Mouse (Mus musculus): ENCODE measurements around the gene Llgl2. TPM values are rescaled to one million over a fixed set of nuclear protein-coding genes. Genes with fewer than 3 reads are reported as not detected.

Llgl2 gene
- 3.8 and 6.2 TPM in 2 replicates for total RNA-seq (2017)

DNA sequence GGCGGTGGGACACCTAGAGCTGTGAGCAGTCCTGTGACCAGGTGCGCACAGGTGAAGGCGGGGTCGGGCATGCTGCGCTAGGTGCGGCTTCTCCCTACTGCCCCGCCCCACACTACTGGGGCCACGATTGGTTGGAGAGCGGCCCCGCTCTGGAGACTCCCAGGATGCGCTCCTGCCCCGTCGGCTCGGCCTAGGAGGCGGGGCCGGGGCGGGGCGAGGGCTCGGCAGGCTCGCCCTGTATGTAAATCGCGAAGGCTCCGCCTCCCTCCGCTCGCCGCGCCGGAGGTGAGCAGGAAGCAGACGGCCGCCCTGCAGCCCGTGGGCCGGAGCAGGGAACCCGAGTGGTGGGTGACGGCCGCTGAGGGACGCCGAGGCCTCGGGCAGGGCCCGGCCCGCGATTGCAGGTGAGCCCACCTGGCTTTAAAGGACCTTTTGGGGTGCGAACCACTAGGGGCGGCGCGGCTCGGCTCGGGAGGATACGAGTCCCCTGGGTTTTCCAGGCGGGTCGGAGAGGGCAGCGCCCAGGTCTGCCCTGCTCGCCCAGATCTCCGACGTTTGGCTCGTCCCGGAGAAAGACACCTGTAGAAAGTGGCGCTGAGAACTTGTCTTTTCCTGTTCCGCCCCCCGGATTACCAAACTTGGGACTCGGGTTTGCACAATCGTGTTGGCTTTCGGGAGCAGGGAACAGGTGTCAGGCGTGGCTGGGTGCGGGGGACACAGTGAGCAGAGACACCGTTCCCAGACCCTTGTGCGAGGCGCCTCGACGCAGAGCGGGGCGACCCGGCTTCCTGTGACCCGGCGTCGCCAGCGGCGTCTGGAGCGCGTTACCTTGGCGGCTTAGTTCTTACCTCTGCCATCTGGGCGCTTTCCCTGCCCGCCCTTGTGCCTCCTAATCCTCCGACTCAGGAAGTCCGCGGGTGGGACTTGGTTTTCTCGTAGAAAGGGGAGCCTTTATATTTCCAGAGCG lies at the start of gene Llgl2:
Gene Llgl2, plus strand, starts transcription at position 276 of the 967 bp plus-strand sequence.
- ATAC-seq (replicated peaks; ENCODE audit: low read depth, poor library complexity, severe bottlenecking), result peak; percentile 91

DNA sequence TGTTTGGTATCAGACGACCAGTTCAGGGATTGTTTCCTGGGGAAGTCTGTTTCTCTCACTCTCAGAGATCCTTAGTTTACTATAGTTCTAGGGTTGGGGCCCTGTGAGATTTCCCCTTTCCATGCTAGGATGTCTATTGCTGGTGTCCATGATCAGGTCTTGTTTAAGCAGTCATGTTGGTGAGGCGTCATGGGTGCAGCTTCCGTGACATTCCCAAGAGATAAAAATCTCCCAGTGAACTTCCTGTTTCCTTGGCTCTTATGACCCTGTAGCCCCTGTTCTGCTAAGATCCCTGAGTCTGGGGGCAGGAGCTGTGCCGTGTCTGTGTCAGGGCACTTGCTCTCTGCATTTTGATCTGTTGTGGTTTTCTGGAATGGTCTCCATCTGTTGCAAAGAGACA lies 49.2 kb upstream of the Llgl2 start:
- no peak for ATAC-seq (replicated peaks; ENCODE audit: low read depth, poor library complexity, severe bottlenecking)

DNA sequence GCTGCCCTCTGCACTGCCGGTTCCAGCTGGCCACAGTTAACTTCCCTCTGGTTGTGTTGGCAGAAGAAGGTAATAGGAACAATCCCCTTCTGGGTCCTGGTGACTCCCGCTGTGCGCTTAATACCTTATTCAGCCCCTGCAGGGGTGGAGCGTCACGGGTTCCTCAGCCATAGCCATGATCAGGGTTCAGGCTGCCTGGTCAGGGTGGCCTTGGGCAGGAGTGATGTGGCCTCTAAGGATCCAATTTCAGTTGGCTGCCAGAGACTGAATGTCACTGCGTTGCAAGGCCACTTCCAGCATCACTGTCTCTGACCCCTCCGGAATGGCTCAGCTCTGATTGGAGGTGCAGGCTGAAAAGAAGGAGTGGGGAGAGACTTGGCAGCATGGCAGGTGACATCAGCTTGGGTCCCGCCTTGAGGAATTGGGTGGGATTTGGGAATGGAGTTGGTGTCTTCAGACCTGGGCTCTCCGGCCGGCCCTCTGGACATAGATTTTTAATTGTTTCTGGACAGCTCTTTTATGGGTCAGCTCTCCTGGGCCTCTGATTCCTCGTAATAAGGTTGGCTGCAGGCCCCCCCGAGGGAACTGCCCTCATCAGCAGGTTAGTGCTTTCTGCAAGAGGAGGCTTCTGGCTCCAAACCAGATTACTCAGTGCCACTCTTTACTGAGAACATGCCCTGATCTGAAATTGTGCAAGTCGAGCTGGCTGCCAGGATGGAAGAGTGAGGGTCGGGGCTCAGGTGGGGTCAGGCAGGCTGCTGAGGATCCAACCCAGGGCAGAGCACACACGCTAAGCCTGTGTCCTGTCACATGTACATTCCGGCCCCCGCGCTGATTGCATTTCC lies 47.8 kb upstream of the Llgl2 start:
- ATAC-seq (replicated peaks; ENCODE audit: low read depth, poor library complexity, severe bottlenecking), result no peak

DNA sequence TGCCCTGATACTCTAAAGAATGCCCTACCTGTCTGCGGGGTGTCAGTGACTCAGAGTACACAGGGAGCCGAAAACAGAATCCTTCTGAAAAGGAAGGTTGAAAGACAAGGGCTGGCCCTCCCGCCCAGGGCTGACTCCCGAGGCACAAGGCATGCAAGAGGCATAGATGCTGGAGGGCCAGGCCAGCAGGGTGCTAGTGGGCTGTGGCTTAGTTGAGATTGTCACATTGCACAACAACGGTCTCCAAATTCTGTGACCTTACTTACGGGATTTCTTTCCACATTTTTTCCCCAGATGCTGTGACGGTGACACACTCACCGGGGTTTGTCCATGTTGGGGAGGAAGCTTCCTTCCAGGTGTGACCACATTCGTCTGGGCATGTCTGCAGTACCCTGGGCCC lies 46.9 kb upstream of the Llgl2 start:
- no peak for ATAC-seq (replicated peaks; ENCODE audit: low read depth, poor library complexity, severe bottlenecking)

DNA sequence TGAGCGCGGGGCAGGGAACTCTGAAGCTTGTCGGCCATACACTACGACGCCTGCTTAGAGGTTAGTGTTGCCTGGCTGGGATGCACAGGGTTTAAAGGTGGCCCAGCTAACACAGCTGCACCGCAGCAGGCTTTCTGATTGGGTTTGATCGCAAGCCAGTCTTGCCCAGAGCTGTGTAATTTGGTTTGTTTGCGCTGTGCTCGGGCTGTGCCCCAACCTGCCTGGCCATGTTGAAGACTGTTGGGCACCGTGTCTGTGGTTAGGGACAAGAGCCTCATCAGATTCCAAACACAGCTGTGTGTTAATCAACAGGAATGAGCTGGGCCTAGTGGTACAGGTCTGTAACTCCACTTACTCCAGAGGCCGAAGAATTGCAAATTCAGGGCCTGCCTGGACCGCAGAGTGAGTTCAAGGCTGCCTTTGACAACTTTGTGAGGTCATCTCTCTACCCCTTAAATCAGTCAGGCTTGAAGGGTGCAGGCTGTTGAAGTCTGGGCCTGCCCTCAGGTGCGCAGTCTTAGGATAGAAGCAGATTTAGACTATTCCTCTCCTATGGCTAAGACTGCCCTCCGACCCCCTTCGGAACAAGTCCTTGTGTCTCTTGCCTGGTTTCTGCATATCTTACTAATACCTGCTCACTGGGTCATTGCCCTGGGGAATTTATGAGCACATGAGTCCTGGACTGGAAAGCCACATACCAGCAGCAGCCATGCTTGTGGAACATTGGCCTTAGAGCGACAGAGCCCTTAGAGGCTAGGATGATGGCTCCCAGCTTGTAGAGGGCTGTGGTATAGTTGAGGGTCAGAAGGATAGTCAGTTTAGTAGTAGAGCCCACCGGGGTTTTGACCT lies 46.1 kb upstream of the Llgl2 start:
- no peak for ATAC-seq (replicated peaks; ENCODE audit: low read depth, poor library complexity, severe bottlenecking)

DNA sequence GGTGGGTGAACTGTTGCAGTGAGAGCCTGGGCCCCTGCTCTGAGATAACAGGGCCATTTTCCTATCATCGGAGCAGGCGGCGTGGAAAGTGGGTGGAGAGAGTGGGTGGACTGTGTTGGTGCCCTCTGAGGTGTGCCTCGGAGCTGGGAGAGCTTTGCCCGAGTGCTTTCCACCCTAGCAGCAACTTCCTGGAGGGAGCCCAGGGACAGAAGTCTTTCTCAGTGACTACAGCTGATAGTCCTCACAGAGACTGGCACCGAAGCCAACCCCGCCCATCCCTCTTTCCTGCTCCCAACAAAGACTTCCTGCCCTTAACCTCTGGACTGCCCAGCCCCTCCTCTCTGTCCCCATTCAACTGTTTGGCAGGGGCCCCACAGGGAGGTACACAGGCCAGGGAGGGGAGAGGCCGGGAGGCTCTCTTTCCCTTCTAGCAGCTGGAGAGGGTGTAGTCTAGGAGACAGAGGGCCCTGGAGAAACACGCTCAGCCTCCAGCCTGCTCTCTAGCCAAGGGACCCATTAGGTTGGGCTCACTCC lies 44.7 kb upstream of the Llgl2 start:
- ATAC-seq (replicated peaks; ENCODE audit: low read depth, poor library complexity, severe bottlenecking), result peak; percentile 84

DNA sequence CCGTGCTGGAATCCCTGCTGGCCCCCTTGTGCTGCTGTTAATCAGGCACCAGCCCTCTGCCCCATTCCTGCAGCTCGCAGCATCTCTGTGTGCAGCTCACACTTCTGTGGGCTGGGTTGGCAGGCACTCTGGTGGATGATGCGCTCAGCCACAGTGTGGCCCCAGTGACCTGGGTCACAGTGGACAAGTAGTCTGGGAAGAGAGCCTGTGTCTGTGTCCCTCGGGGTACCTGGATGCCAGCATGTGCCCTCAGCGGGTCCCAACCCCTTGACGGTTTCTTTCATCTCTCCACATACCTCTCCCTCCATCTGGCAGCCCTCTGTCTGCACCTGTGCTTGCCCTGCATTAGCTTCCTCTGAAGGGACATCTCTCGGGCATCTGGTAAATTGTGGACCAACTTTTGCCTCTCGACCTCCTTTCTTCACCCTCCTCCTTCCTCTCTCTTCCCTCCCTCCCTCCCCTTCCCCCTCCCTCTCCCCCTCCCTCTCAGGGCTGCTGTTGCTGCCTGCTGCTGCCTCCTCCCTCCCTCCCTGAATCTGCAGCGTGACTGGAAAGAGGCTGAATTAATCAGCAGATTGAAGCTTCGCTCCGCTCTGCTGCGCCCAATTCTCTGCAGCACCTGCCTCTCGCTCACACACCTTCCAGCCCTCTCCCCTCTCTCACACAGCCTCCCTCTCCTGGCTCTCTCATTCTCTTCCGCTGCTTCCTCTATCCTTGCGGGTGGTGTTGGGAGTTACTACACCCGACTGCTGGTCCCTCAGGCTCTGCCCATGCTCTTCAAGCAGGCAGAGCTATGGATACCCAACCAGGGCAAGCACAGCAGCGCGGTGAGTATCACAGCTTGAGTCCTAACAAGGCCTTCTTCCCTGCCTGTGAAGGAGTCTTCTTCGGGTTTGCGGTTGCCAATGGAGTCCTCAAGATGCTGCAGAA lies 43.4 kb upstream of the Llgl2 start:
- ATAC-seq (replicated peaks; ENCODE audit: low read depth, poor library complexity, severe bottlenecking), result no peak

DNA sequence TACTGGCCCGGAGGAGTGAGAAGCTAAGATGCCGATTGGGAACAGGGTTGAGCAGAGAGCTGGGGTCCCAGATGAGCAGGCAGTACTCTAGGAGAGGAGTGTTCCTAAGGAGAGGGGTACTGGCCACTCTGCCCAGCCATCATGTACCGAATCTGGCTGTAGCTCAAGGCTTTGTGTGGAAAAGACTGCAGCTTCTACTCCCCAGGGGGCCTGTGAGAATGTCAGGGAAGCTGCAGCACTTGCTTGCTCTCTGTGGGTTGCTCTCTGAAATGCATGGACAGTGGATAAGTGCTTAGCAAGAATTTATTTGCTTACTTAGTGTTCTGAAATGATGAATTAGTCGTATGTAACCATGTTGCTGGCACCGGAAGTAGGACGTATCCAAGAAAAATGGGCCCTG lies 37.4 kb upstream of the Llgl2 start:
- no peak for ATAC-seq (replicated peaks; ENCODE audit: low read depth, poor library complexity, severe bottlenecking)

DNA sequence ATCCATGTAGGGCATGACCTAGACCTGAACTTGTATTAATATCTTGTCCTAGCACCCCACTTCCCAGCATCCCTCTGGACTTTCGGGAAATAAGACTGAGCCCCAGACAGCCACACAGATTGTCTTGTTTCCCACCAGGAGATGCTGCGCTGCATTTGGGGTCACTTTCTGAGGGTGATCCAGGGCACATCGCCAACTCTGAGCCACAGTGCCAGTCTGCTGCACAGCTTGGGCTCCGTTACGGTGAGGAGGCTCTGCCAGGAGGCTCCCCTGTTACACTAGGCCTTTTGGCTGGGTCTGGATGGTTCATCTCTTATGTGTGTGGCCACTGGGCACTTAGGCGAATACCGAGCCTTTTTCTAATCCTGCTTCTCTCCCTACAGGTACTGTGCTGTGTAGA lies 34.1 kb upstream of the Llgl2 start:
- no peak for ATAC-seq (replicated peaks; ENCODE audit: low read depth, poor library complexity, severe bottlenecking)

DNA sequence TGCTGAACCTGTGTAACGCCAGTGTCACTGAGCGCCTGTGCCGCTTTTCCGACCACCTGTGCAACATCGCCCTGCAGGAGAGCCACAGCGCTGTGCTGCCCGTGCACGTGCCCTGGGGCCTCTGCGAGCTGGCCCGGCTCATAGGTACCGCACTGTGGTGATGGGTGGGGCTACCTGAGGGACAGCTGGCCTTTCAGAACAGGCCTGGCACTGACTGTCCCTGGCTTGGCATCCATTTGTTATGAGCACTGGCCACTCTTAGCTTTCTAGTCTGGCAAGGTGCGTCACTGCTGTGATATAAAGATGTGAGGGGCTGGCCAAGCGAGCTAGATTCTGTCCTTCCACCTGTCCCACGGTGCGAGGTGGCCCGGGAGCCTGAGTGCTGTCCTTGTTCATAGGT lies 31.9 kb upstream of the Llgl2 start:
- ATAC-seq (replicated peaks; ENCODE audit: low read depth, poor library complexity, severe bottlenecking), result no peak

DNA sequence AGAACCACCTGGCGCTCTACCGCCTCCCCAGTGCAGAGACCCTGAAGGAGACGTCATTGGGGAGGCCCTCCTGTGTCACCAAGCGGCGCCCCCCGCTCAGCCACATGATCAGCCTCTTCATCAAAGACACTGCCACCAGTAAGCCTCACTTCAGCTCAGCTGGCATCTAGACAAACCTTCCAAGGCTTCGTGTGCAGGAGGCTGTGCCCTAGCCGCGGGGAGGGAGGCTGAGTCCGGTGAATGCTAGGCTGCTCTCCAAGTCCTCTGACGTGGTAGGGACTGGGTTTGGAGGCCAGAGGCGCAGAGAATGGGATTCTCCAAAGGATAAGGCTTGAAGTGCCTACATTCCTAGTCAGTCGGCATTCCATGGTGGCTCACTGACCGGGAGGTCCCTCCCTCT lies 31.5 kb upstream of the Llgl2 start:
- no peak for ATAC-seq (replicated peaks; ENCODE audit: low read depth, poor library complexity, severe bottlenecking)

DNA sequence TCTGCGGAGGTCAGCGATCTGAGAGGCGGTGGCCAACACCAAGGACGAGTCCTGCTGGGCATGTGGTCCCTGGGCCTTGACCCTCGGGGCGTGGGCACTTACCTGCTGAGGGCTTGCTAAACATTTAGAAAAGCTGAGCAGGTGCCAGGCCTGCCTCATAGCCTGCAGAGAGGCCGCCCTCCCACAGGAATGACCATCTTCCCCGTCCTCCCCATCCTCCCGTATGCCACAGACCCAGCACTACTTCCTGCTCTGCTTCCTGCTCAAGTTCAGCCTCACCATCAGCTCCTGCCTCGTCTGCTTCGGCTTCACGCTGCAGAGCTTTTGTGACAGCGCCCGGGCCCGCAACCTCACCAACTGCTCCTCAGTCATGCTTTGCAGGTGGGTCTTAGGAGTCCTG lies 27.0 kb upstream of the Llgl2 start:
- no peak for ATAC-seq (replicated peaks; ENCODE audit: low read depth, poor library complexity, severe bottlenecking)

DNA sequence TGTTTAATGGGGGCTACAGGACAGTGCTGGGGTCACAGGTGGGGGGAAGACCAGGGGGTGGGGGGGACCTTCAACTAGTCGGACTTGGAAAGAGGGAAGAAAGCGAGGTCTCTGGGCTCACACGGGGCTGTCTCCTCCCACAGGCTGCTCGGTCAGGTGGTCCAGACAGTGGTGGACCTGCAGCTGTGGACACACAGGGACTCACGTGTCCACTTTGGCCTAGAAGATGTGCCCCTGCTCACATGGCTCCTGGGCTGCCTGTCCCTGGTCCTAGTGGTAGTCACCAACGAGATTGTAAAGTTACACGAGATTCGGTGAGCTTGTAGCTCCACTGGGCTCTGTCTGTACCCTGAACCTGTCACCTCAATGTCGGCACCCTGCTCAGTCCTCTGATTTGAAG lies 26.2 kb upstream of the Llgl2 start:
- no peak for ATAC-seq (replicated peaks; ENCODE audit: low read depth, poor library complexity, severe bottlenecking)

DNA sequence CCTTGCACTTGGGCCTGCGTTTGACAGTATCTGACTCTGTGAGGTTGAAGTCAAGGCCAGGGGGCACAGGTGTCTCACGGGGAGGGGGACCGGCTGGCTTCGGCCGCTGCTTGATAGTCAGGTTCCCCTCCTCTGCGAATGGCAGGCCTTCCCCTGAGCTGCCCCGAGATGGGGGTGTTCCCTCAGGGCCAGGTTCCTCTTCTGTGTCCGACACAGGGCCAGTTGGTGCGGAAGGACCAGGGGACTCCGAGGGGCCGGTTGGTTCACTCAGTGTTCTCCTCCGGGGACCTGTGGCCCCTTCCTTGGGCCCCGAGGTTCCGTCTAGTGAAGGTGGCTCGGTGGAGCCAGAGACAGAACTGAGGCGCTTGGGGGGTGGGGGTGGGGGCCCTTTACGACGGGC lies 22.9 kb upstream of the Llgl2 start:
- no peak for ATAC-seq (replicated peaks; ENCODE audit: low read depth, poor library complexity, severe bottlenecking)

DNA sequence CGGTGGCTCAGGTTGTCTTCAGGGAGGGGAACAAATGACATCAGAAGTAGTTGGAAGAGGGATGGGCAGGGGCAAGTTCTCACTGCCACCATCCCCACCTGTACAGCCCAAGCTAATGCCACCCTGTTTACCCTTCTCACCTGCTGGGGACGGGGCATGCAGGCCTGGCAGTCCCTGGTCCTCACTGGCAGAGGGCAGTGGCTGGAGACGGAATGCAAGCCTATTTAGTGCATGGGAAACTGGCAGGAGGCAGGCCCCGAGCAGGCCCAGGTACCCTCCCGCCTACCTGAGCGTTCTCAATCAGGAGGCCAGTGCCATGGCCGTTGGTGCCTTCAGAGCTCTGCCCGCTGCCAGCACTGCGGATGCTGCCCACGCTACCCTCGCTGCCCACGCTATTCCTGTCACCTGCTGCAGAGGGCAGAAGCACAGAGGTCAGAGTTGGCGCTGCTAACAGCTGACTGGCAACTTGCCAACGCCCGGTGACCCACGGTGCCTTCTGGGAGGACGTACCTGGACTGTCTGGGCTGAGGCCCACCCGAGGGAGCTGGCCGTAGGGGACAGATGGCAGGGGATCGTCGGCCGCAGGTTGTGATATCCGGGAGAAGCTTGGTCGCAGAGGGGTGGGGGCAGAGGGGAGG lies 20.7 kb upstream of the Llgl2 start:
- ATAC-seq (replicated peaks; ENCODE audit: low read depth, poor library complexity, severe bottlenecking), result no peak

DNA sequence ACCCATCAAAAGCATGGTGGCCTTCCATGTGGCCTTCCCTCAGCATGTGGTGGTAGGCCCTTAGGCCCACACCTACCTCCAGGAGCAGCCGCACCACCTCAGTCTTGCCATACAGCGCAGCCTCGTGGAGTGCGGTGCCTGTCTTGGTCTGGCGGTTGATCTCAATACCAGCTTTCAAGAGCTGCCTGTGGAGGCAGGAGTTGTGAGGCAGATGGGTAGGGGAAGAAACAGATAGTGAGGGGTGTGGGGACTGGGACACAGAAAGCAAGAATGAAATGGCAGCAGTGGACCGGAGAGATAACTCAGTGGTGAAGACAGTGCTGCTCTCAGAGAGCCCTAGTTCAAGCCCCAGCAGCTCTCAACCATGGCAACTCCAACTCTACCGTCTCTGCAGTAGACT lies 18.8 kb upstream of the Llgl2 start:
- ATAC-seq (replicated peaks; ENCODE audit: low read depth, poor library complexity, severe bottlenecking), result peak; percentile 61

DNA sequence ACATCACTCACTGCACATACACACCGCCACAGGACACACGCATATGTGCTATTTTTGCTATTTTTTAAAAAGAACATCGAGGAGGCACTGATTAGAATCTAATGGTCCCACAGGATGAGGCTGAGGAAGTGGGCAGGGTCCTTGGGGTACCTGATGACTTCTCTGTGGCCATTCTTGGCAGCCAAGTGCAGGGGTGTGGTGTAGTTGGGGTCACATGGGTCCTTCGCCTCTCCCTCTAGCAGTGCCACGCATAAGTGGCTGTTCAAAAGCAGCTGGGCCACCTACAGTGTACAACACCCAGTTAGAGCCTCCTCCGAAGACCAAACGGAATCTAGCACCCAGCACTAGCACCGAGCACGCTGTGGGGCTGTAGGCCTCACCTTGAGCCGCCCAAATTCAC lies 17.7 kb upstream of the Llgl2 start:
- ATAC-seq (replicated peaks; ENCODE audit: low read depth, poor library complexity, severe bottlenecking), result no peak

DNA sequence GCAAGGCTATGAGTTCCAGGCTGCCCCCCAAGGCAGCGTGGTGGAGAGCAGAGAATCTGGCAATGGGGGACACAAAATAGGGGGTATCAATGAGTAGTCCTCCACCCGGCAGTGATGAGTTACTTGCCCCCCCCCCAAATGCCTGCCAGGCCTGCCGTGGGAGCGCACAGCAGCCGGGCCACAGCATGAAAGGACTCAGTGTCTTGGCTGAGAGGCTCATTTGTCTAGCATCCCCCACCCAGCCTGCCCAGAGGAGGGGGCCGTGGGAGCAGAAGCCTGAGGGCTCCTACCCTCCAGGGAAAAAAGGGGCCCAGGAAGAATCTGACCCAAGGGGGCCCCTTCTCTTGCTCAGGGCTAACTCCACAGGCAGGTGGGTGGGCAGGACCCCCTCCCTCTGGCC lies 16.5 kb upstream of the Llgl2 start:
- ATAC-seq (replicated peaks; ENCODE audit: low read depth, poor library complexity, severe bottlenecking), result no peak

DNA sequence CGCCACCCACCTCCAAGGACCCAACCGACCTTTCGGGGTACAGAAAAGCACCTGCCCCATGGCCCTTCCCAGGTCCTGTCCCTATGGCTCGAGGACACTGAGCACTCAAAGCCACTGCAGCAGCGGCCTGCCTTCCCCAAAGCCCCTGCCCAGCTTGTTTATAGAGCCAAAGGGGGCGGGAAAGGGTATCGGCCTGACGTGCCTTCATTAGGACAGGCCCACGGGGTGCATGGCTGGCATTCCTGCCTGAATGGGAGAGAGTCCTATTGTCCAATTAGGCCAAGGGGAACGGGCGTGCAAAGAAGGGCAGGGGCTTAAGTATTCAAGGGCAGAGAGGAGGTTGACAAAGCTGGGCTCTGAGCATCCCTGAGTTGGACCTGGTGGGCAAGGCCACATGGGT lies 15.9 kb upstream of the Llgl2 start:
- ATAC-seq (replicated peaks; ENCODE audit: low read depth, poor library complexity, severe bottlenecking), result no peak

Measured in common myeloid progenitor, adult 5-6 weeks (primary cell).